Mouse (Mus musculus) ES-E14 (cell line): Measurements from ENCODE around the gene Emsy.

Experiments used
- ZC3H11A ChIP-seq: IDR thresholded peaks from 2 replicates; pipeline ENCODE4 v1.6.1; 2012; ENCODE audit warnings: low read depth, mild to moderate bottlenecking, inconsistent platforms, low read length, borderline replicate concordance
- ZNF384 ChIP-seq: IDR thresholded peaks from 2 replicates; pipeline ENCODE4 v1.6.1; 2012; ENCODE audit warnings: low read depth, low read length, inconsistent platforms

DNA sequence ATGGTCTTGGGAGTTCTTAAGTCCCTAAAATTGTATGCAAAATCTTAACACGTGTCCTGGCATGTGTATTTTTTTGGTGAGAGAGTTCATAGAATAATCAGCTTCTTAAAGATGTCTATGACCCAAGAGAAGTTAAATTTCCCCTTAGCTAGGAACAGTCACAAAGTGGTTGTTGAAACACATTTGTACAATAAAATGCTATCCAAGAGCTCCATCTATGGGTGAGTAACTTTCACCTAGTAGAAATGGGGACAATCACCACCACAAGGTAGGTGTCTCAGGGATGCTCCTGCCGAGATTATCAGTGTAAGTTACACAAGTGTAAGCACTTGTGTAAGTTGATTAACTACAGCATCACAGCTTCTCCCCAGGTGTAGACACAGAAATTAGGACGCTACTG, 67.6 kb downstream of the Emsy start:
- no peak for TF ChIP-seq ZC3H11A
- TF ChIP-seq ZNF384, result no peak
